11 mouse cellular contexts compared by ENCODE assay signal in genomic region chr16:37705209-37705608, GRCm38 (mm10).
"Had no signal": no experiment of that assay in that cellular context is flagged by ENCODE, and none has a peak within 500 bp of the region (broad histone marks: within the 10 kb centered on the region; RNA-seq: fewer than 3 reads in every experiment).

No protein-coding gene starts in this region.

- H3K27ac ChIP-seq: kidney, embryonic 15.5 days; liver, embryonic 15.5 days; neural tube, embryonic 15.5 days had no signal

- H3K4me3 ChIP-seq: kidney, embryonic 15.5 days; liver, embryonic 15.5 days; neural tube, embryonic 15.5 days had no signal

- DNase-seq: kidney, postnatal 14 days; layer of hippocampus, postnatal 36 days; left cerebral cortex, postnatal 4 days; lung, adult 2 months; thymus, adult 18-20 months; thymus, postnatal 14 days had no signal

- H3K4me2 ChIP-seq: kidney, embryonic 15.5 days; liver, embryonic 11.5 days; liver, embryonic 15.5 days; neural tube, embryonic 15.5 days had no signal

- H3K4me1 ChIP-seq: kidney, embryonic 15.5 days; liver, embryonic 15.5 days had no signal

- ATAC-seq: lung, postnatal 0 days had no signal

- H3K27me3 ChIP-seq: kidney, embryonic 15.5 days; liver, embryonic 15.5 days; neural tube, embryonic 15.5 days had no signal

- H3K9me3 ChIP-seq: kidney, embryonic 15.5 days; liver, embryonic 15.5 days; neural tube, embryonic 15.5 days had no signal

- H3K36me3 ChIP-seq: kidney, embryonic 15.5 days; liver, embryonic 15.5 days; neural tube, embryonic 15.5 days had no signal

- H3K9ac ChIP-seq: kidney, embryonic 15.5 days; liver, embryonic 15.5 days; neural tube, embryonic 15.5 days had no signal
